ENCODE assay signal across 30 mouse cellular contexts in genomic region chr6:147426927-147427487, GRCm38 (mm10). TPM values are rescaled to one million over a fixed set of nuclear protein-coding genes. Genes with fewer than 3 reads are reported as not detected.
DNase-seq lines count a peak whose midpoint lies in the region; ATAC-seq and TF ChIP-seq lines count a peak whose summit lies in the region.
"Had no signal": no experiment of that assay in that cellular context is flagged by ENCODE, and none has a peak within 500 bp of the region (broad histone marks: within the 10 kb centered on the region; RNA-seq: fewer than 3 reads in every experiment).

No protein-coding gene starts in this region.

- H3K36me3 ChIP-seq in limb, embryonic 11.5 days (ENCODE audit: control insufficient read depth, insufficient read depth, low read length): no peaks in the 10 kb centered on the region
- H3K36me3 ChIP-seq in limb, embryonic 14.5 days (ENCODE audit: control insufficient read depth, insufficient read depth, low read length): no peaks in the 10 kb centered on the region
- H3K36me3 ChIP-seq: embryonic facial prominence, embryonic 12.5 days; embryonic facial prominence, embryonic 15.5 days; heart, embryonic 12.5 days; heart, embryonic 15.5 days; hindbrain, embryonic 10.5 days; hindbrain, embryonic 13.5 days had no signal

- no peak overlapping the region for H3K4me3 ChIP-seq in limb, embryonic 11.5 days (ENCODE audit: low read depth, low read length)
- no peak overlapping the region for H3K4me3 ChIP-seq in limb, embryonic 14.5 days (replicated peaks; ENCODE audit: low read length)
- H3K4me3 ChIP-seq: embryonic facial prominence, embryonic 12.5 days; embryonic facial prominence, embryonic 15.5 days; heart, embryonic 12.5 days; heart, embryonic 15.5 days; hindbrain, embryonic 10.5 days; hindbrain, embryonic 13.5 days had no signal

- no peaks in the 10 kb centered on the region for H3K9me3 ChIP-seq in limb, embryonic 11.5 days (ENCODE audit: control insufficient read depth, low read length)
- no peaks in the 10 kb centered on the region for H3K9me3 ChIP-seq in limb, embryonic 14.5 days (ENCODE audit: control insufficient read depth, low read length)
- H3K9me3 ChIP-seq: embryonic facial prominence, embryonic 12.5 days; embryonic facial prominence, embryonic 15.5 days; heart, embryonic 12.5 days; heart, embryonic 15.5 days; hindbrain, embryonic 10.5 days; hindbrain, embryonic 13.5 days had no signal

- TF ChIP-seq POLR2A in limb, embryonic 14.5 days (IDR thresholded peaks at IDR 0.05; ENCODE audit: borderline replicate concordance, extremely low read depth, insufficient read depth, insufficient read length): no peak

- DNase-seq in embryo, embryonic 11.5 days (ENCODE audit: low read depth, low spot score): peak; percentile 8
- peak; percentile 86 for DNase-seq in forelimb bud, embryonic 11.5 days (ENCODE audit: low read depth, low spot score)
- peak; percentile 76 for DNase-seq in limb, embryonic 11.5 days (ENCODE audit: low spot score)
- DNase-seq in limb, embryonic 14.5 days (ENCODE audit: low spot score): peak; percentile 68
- DNase-seq in left cerebral cortex, adult 18-20 months (ENCODE audit: low spot score in 2 of 2): no peak
- no peak for DNase-seq in right cerebral cortex, adult 18-20 months
- no peak for DNase-seq in frontal cortex, postnatal 36 days (ENCODE audit: low spot score in 2 of 2)
- DNase-seq: adrenal gland, adult 2 months; adrenal gland, postnatal 14 days; cerebellum, adult 11 months; cerebellum, adult 2 months; cerebellum, adult 9-11 months; cerebellum, postnatal 36 days; forebrain, postnatal 0 days; gastrocnemius, postnatal 25 days; heart, adult 18-20 months; heart, postnatal 10 days; heart, postnatal 36 days had no signal

- peak; percentile 81 for ATAC-seq in limb, embryonic 11.5 days (ENCODE audit: insufficient number of reproducible peaks, low FRiP score, low TSS enrichment, low read depth)
- ATAC-seq in limb, embryonic 14.5 days (ENCODE audit: low FRiP score, low read depth): peak; percentile 63
- ATAC-seq: CD4-positive, CD25-positive, alpha-beta regulatory T cell, adult 4 months; forebrain, embryonic 14.5 days; forebrain, postnatal 0 days; hindbrain, embryonic 16.5 days; inflammation-experienced regulatory T-cells, adult 6 months; intestine, embryonic 16.5 days had no signal

- H3K27me3 ChIP-seq in limb, embryonic 11.5 days (ENCODE audit: control insufficient read depth, insufficient read depth, low read length): no peaks in the 10 kb centered on the region
- H3K27me3 ChIP-seq in limb, embryonic 14.5 days (ENCODE audit: control insufficient read depth, insufficient read depth, low read length): no peaks in the 10 kb centered on the region
- H3K27me3 ChIP-seq: embryonic facial prominence, embryonic 12.5 days; embryonic facial prominence, embryonic 15.5 days; heart, embryonic 12.5 days; heart, embryonic 15.5 days; hindbrain, embryonic 13.5 days had no signal

- H3K9ac ChIP-seq in limb, embryonic 11.5 days (ENCODE audit: low read length): no peak overlapping the region
- H3K9ac ChIP-seq in limb, embryonic 14.5 days (ENCODE audit: low read depth, low read length, severe bottlenecking): no peak overlapping the region
- H3K9ac ChIP-seq: embryonic facial prominence, embryonic 12.5 days; embryonic facial prominence, embryonic 15.5 days; forebrain, postnatal 0 days; heart, embryonic 12.5 days; heart, embryonic 15.5 days; hindbrain, embryonic 13.5 days had no signal

- H3K4me1 ChIP-seq in limb, embryonic 11.5 days (ENCODE audit: control insufficient read depth, insufficient read depth, low read length): peaks cover 9% of the 10 kb centered on the region
- peaks cover 7% of the 10 kb centered on the region for H3K4me1 ChIP-seq in limb, embryonic 14.5 days (ENCODE audit: control insufficient read depth, insufficient read depth, low read length)
- H3K4me1 ChIP-seq: embryonic facial prominence, embryonic 12.5 days; embryonic facial prominence, embryonic 15.5 days; heart, embryonic 12.5 days; heart, embryonic 15.5 days; hindbrain, embryonic 10.5 days; hindbrain, embryonic 13.5 days had no signal

- no peak overlapping the region for H3K4me2 ChIP-seq in limb, embryonic 11.5 days (ENCODE audit: low read depth, severe bottlenecking)
- no peak overlapping the region for H3K4me2 ChIP-seq in limb, embryonic 14.5 days (replicated peaks; ENCODE audit: low read depth, low read length, severe bottlenecking)
- H3K4me2 ChIP-seq: embryonic facial prominence, embryonic 12.5 days; embryonic facial prominence, embryonic 15.5 days; heart, embryonic 12.5 days; heart, embryonic 15.5 days; hindbrain, embryonic 13.5 days had no signal

- 38% methylated on average over 11 of the region's 11 CpGs for WGBS in limb, embryonic 11.5 days
- WGBS in limb, embryonic 14.5 days: 18% methylated on average over 11 of the region's 11 CpGs

- no peak overlapping the region for H3K27ac ChIP-seq in limb, embryonic 11.5 days (replicated peaks; ENCODE audit: low read depth, low read length)
- H3K27ac ChIP-seq in limb, embryonic 14.5 days (replicated peaks; ENCODE audit: low read depth, low read length): no peak overlapping the region
- H3K27ac ChIP-seq: embryonic facial prominence, embryonic 12.5 days; embryonic facial prominence, embryonic 15.5 days; heart, embryonic 15.5 days; hindbrain, embryonic 10.5 days; hindbrain, embryonic 13.5 days had no signal

RNA-seq across cellular contexts. Expression of gene Ccdc91, which starts 48.6 kb away (rescaled TPM):
- polyA plus RNA-seq in limb, embryonic 11.5 days (2014; fragmentation: Nextera tagmentation; extraction: Ambion mirVana): 22.0 and 26.9 TPM in 2 replicates
- 12.6 and 16.5 TPM in 2 replicates for polyA plus RNA-seq in limb, embryonic 14.5 days (2012; rRNA removed)
- polyA plus RNA-seq in limb, embryonic 14.5 days (2014; fragmentation: Nextera tagmentation; extraction: Ambion mirVana): 21.0 and 23.6 TPM in 2 replicates
- total RNA-seq in left cerebral cortex, adult 18-20 months (2021): 10 to 100 TPM; 35.2 to 37.6 TPM
- total RNA-seq: MEL had no signal

Comparison
In these comparisons a context has a peak if more than half of its experiments do, and no peak if none do; other contexts are left out.
1. DNase-seq: peak in embryo, embryonic 11.5 days (single experiment), forelimb bud, embryonic 11.5 days (single experiment), limb, embryonic 11.5 days (single experiment) and limb, embryonic 14.5 days (single experiment); none in left cerebral cortex, adult 18-20 months (0 of 2), right cerebral cortex, adult 18-20 months (single experiment) and frontal cortex, postnatal 36 days (0 of 2).